Mouse (Mus musculus) spleen, postnatal 14 days (tissue): ENCODE data around the gene Dkc1.
"Not testable (repeated sequence)": the region's sequence is repeated elsewhere in the genome, so short reads cannot be mapped to it uniquely, and the experiment has no call there.

Experiments
- DNase-seq, 2 experiments: peaks; one replicate each; pipeline ENCODE4 v3.0.0; 2021 to 2022; ENCODE audit warnings: low spot score in 2 of 2

The Dkc1 gene

GRCm38 (mm10) chrX:75143124-75143555, 47.5 kb downstream of the Dkc1 start:
- not testable (repeated sequence) for DNase-seq

GRCm38 (mm10) chrX:75148414-75148813, 52.8 kb downstream of the Dkc1 start:
- DNase-seq, result no peak

- no peak for DNase-seq
Observed at GRCm38 (mm10) chrX:75150304-75150703, 54.6 kb downstream of the Dkc1 start.

- no peak for DNase-seq
Observed at GRCm38 (mm10) chrX:75152249-75152648, 56.6 kb downstream of the Dkc1 start.

GRCm38 (mm10) chrX:75155576-75156243, 60.1 kb downstream of the Dkc1 start:
- DNase-seq, result no peak
